Mouse (Mus musculus): ENCODE measurements around the gene Ralbp1. TPM values are rescaled to one million over a fixed set of nuclear protein-coding genes. Genes with fewer than 3 reads are reported as not detected.

Gene Ralbp1
- polyA plus RNA-seq (2015; fragmentation: Nextera tagmentation; extraction: Ambion mirVana): 94.9 and 105 TPM in 2 replicates

- peak; percentile 45 for DNase-seq (ENCODE audit: low spot score)
Measured at GRCm38 (mm10) chr17:65885697-65886529, at the start of gene Ralbp1. Gene Ralbp1 (minus strand): TSS chr17:65885798.

GRCm38 (mm10) chr17:65933741-65934140, 48.1 kb upstream of the Ralbp1 start:
- DNase-seq (ENCODE audit: low spot score): no peak

- peak; percentile 53 for DNase-seq (ENCODE audit: low spot score)
Measured at GRCm38 (mm10) chr17:65931525-65931924, 45.9 kb upstream of the Ralbp1 start.

- no peak for DNase-seq (ENCODE audit: low spot score)
Measured at GRCm38 (mm10) chr17:65930960-65931359, 45.4 kb upstream of the Ralbp1 start.

GRCm38 (mm10) chr17:65930158-65930826, 44.7 kb upstream of the Ralbp1 start:
- no peak for DNase-seq (ENCODE audit: low spot score)

- DNase-seq (ENCODE audit: low spot score): peak; percentile 64
Measured at GRCm38 (mm10) chr17:65929319-65929978, 43.9 kb upstream of the Ralbp1 start.

GRCm38 (mm10) chr17:65927077-65927476, 41.5 kb upstream of the Ralbp1 start:
- DNase-seq (ENCODE audit: low spot score): no peak

- DNase-seq (ENCODE audit: low spot score): no peak
Measured at GRCm38 (mm10) chr17:65924218-65924617, 38.6 kb upstream of the Ralbp1 start.

GRCm38 (mm10) chr17:65921975-65922374, 36.4 kb upstream of the Ralbp1 start:
- no peak for DNase-seq (ENCODE audit: low spot score)

GRCm38 (mm10) chr17:65919235-65919634, 33.6 kb upstream of the Ralbp1 start:
- DNase-seq (ENCODE audit: low spot score): no peak

GRCm38 (mm10) chr17:65916135-65916668, 30.6 kb upstream of the Ralbp1 start:
- DNase-seq (ENCODE audit: low spot score): no peak

- no peak for DNase-seq (ENCODE audit: low spot score)
Measured at GRCm38 (mm10) chr17:65914083-65914482, 28.5 kb upstream of the Ralbp1 start.

GRCm38 (mm10) chr17:65912202-65912601, 26.6 kb upstream of the Ralbp1 start:
- no peak for DNase-seq (ENCODE audit: low spot score)

GRCm38 (mm10) chr17:65911285-65912069, 25.9 kb upstream of the Ralbp1 start:
- DNase-seq (ENCODE audit: low spot score): no peak

- DNase-seq (ENCODE audit: low spot score): no peak
Measured at GRCm38 (mm10) chr17:65908270-65908669, 22.7 kb upstream of the Ralbp1 start.

GRCm38 (mm10) chr17:65906895-65907401, 21.4 kb upstream of the Ralbp1 start:
- peak; percentile 83 for DNase-seq (ENCODE audit: low spot score)

GRCm38 (mm10) chr17:65906313-65906894, 20.8 kb upstream of the Ralbp1 start:
- peak; percentile 25 for DNase-seq (ENCODE audit: low spot score)

GRCm38 (mm10) chr17:65905241-65905640, 19.6 kb upstream of the Ralbp1 start:
- no peak for DNase-seq (ENCODE audit: low spot score)

GRCm38 (mm10) chr17:65903826-65904225, 18.2 kb upstream of the Ralbp1 start:
- DNase-seq (ENCODE audit: low spot score): no peak

- DNase-seq (ENCODE audit: low spot score): no peak
Measured at GRCm38 (mm10) chr17:65903011-65903410, 17.4 kb upstream of the Ralbp1 start.

All from thymus, postnatal 0 days (tissue).